Mouse (Mus musculus): Measurements from ENCODE around the gene Myl6b. TPM values are rescaled to one million over a fixed set of nuclear protein-coding genes. Genes with fewer than 3 reads are reported as not detected.
"Not testable (repeated sequence)": the region's sequence is repeated elsewhere in the genome, so short reads cannot be mapped to it uniquely, and the experiment has no call there.

The Myl6b gene
- total and polyA plus RNA-seq, 2 experiments from 2014 or later: 4.2 to 34.6 TPM

- DNase-seq (ENCODE audit: low spot score): no peak
- H3K27ac ChIP-seq: peak overlapping the region; percentile 91; the same call in 1 of the 2 replicates
- peak; percentile 36; the same call in 1 of the 2 replicates for TF ChIP-seq CTCF (IDR thresholded peaks at IDR 0.05; ENCODE audit: low read depth)
- H3K9me3 ChIP-seq (ENCODE audit: low read length): no peaks in the 10 kb centered on the region
- H3K4me3 ChIP-seq (ENCODE audit: low read length): peak overlapping the region; percentile 59; the same call in 1 of the 2 replicates
- H3K27me3 ChIP-seq (ENCODE audit: insufficient read depth, low read length): no peaks in the 10 kb centered on the region
- no peak for ATAC-seq
- peaks cover 3% of the 10 kb centered on the region; the same call in 1 of the 2 replicates for H3K36me3 ChIP-seq (ENCODE audit: insufficient read depth, low read length)
- peak overlapping the region; percentile 71 for H3K4me2 ChIP-seq (ENCODE audit: low read depth, low read length)
- H3K4me1 ChIP-seq (ENCODE audit: insufficient read depth, low read length): peaks cover 20% of the 10 kb centered on the region
- WGBS: 70% methylated on average over 2 of the region's 2 CpGs
- H3K9ac ChIP-seq (replicated peaks; ENCODE audit: low read length): 0 out of 2 replicates have a peak overlapping the region, but pooled peaks have one; percentile 75
Measured at GRCm38 (mm10) chr10:128495270-128495669, 3.2 kb downstream of the Myl6b start.

DNA sequence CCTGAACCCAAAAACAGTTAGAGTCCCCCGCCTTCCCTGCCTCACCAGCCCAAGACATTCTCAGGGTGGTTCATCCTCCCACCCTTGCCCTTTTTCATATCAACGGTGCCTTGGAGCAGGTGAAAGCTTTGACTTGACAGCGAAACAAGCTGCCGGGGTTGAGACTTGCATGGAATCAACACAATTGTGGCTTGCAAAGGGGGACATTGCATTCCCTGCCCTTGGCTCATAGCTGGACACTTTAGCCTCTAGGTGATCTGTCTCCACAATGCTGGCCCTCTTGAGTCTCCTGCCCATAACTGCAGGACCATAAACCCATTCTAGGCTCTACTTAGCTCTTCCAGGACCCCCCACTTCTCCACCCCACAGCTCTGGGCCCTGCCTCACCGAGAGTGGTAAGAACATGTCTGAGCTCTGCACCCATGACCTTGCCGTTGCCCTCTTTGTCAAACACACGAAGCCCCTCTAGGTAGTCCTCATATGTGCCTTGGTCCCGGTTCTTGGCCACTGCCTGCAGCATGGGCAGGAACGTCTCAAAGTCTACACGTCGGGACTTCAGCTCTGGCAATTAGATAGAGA, 3.7 kb downstream of the Myl6b start:
- Histone ChIP-seq H3K27me3 (ENCODE audit: insufficient read depth, low read length) (no peaks in the 10 kb centered on the region), H3K4me3 (ENCODE audit: low read length) (peak overlapping the region; percentile 59), H3K4me1 (ENCODE audit: insufficient read depth, low read length) (peaks cover 20% of the 10 kb centered on the region), H3K9ac (replicated peaks; ENCODE audit: low read length) (peak overlapping the region; percentile 75), H3K36me3 (ENCODE audit: insufficient read depth, low read length) (peaks cover 9% of the 10 kb centered on the region; the same call in 1 of the 2 replicates), H3K4me2 (ENCODE audit: low read depth, low read length) (peak overlapping the region; percentile 71), H3K27ac (peak overlapping the region; percentile 91), H3K9me3 (ENCODE audit: low read length) (no peaks in the 10 kb centered on the region)
- no peak for TF ChIP-seq CTCF (IDR thresholded peaks at IDR 0.05; ENCODE audit: low read depth)
- ATAC-seq (no peak), DNase-seq (ENCODE audit: low spot score) (no peak)
- 52% methylated on average over 11 of the region's 11 CpGs for WGBS

DNA sequence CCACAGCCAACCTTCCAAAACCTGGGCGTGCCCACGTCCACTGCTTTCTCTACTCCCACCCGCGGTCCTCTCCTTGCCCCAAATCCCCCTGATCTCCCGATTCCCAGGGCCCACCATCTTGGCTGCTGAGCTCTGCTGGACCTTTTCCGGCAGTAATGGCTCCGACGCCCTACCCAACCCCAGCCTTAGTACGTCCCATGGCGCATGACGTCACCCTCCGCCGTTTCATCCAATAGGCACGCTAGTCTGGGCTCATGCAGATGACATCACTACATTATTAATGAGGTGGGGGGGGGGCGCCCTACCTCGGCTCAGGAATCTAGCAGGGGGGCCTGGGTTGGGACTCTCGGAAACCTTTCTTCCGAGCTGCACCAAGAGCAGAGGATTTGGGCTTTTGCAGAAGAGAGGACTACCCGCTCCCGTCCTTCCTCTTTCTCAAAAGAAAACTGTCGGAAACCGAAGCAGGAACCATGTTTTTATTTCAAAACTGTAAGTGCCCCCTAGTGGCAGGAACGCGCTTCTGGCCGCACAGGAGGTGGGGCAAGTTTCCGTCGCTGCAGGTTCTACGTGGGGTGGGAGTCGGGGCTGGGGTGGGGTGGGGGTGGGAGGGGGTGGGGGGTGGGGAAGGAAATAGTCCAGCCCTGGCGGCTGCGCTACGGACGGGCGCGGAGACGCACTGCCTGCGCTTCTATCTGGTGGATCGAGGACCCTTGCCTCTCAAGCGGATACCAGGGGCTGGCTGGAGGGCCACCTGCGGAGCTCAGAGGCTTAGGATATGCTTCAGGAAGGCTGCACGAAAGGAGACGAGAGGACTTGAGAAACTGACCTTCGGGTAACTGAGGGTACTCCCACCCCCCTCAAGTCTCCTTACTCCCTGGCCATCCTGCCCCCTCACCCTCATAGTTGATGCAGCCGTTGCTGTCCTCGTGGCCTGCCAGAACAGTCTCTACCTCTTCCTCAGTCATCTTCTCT, 4.5 kb downstream of the Myl6b start, which contains the start of gene Myl6:
Myl6 (minus strand) TSS at position 451 of the 972 bp plus-strand sequence.
- Histone ChIP-seq H3K9ac (replicated peaks; ENCODE audit: low read length) (peak within 1 kb of the TSS; percentile 75), H3K4me2 (ENCODE audit: low read depth, low read length) (peak within 1 kb of the TSS; percentile 71), H3K9me3 (ENCODE audit: low read length) (no peaks in the 10 kb centered on the region), H3K27me3 (ENCODE audit: insufficient read depth, low read length) (no peaks in the 10 kb centered on the region), H3K4me1 (ENCODE audit: insufficient read depth, low read length) (peaks cover 20% of the 10 kb centered on the region), H3K36me3 (ENCODE audit: insufficient read depth, low read length) (peaks cover 14% of the 10 kb centered on the region; the same call in 1 of the 2 replicates), H3K4me3 (ENCODE audit: low read length) (peak within 1 kb of the TSS; percentile 59), H3K27ac (peak within 1 kb of the TSS; percentile 91)
- under 1% methylated on average over 45 of the region's 45 CpGs for WGBS
- ATAC-seq (peak; percentile 94), DNase-seq (ENCODE audit: low spot score) (peak; percentile 99)
- peak; percentile 79 for TF ChIP-seq CTCF (IDR thresholded peaks at IDR 0.05; ENCODE audit: low read depth)

- TF ChIP-seq CTCF (IDR thresholded peaks at IDR 0.05; ENCODE audit: low read depth): no peak
- H3K4me3 ChIP-seq (ENCODE audit: low read length): peak overlapping the region; percentile 59
- WGBS: under 1% methylated on average over 12 of the region's 12 CpGs
- H3K4me1 ChIP-seq (ENCODE audit: insufficient read depth, low read length): peaks cover 18% of the 10 kb centered on the region
- DNase-seq (ENCODE audit: low spot score) (peak; percentile 56), ATAC-seq (peak; percentile 43)
- H3K9ac ChIP-seq (replicated peaks; ENCODE audit: low read length): peak overlapping the region; percentile 75
- H3K4me2 ChIP-seq (ENCODE audit: low read depth, low read length): peak overlapping the region; percentile 71
- no peaks in the 10 kb centered on the region for H3K9me3 ChIP-seq (ENCODE audit: low read length)
- H3K27me3 ChIP-seq (ENCODE audit: insufficient read depth, low read length): no peaks in the 10 kb centered on the region
- H3K27ac ChIP-seq: peak overlapping the region; percentile 91
- peaks cover 21% of the 10 kb centered on the region; the same call in 1 of the 2 replicates for H3K36me3 ChIP-seq (ENCODE audit: insufficient read depth, low read length)
Measured at GRCm38 (mm10) chr10:128493319-128493694, 5.2 kb downstream of the Myl6b start.

- no peak for TF ChIP-seq CTCF (IDR thresholded peaks at IDR 0.05; ENCODE audit: low read depth)
- Histone ChIP-seq H3K27ac (peak overlapping the region; percentile 91), H3K36me3 (ENCODE audit: insufficient read depth, low read length) (peaks cover 27% of the 10 kb centered on the region), H3K27me3 (ENCODE audit: insufficient read depth, low read length) (no peaks in the 10 kb centered on the region), H3K4me2 (ENCODE audit: low read depth, low read length) (peak overlapping the region; percentile 71), H3K9ac (replicated peaks; ENCODE audit: low read length) (peak overlapping the region; percentile 75), H3K9me3 (ENCODE audit: low read length) (no peaks in the 10 kb centered on the region), H3K4me1 (ENCODE audit: insufficient read depth, low read length) (peaks cover 14% of the 10 kb centered on the region), H3K4me3 (ENCODE audit: low read length) (peak overlapping the region; percentile 59)
- ATAC-seq: peak; percentile 22
- WGBS: 23% methylated on average over 12 of the region's 12 CpGs
- peak; percentile 67 for DNase-seq (ENCODE audit: low spot score)
Measured at GRCm38 (mm10) chr10:128492633-128493311, 5.7 kb downstream of the Myl6b start.

- peaks cover 34% of the 10 kb centered on the region for H3K36me3 ChIP-seq (ENCODE audit: insufficient read depth, low read length)
- not testable (repeated sequence) for H3K27me3 ChIP-seq (ENCODE audit: insufficient read depth, low read length); H3K9me3 ChIP-seq (ENCODE audit: low read length); DNase-seq (ENCODE audit: low spot score); ATAC-seq
- peak overlapping the region; percentile 91; the same call in 1 of the 2 replicates for H3K27ac ChIP-seq
- peak overlapping the region; percentile 59 for H3K4me3 ChIP-seq (ENCODE audit: low read length)
- 74% methylated on average over 8 of the region's 8 CpGs for WGBS
- peaks cover 14% of the 10 kb centered on the region for H3K4me1 ChIP-seq (ENCODE audit: insufficient read depth, low read length)
- peak overlapping the region; percentile 71 for H3K4me2 ChIP-seq (ENCODE audit: low read depth, low read length)
- H3K9ac ChIP-seq (replicated peaks; ENCODE audit: low read length): peak overlapping the region; percentile 75
Measured at GRCm38 (mm10) chr10:128492051-128492450, 6.4 kb downstream of the Myl6b start.

Measured in hindbrain, postnatal 0 days (tissue).